Mouse (Mus musculus) C2C12 (cell line): ENCODE results near the gene Rab31.

Experiments
- CTCF ChIP-seq: IDR thresholded peaks from one replicate; pipeline ENCODE4 v1.5.1; 2011; ENCODE audit not compliant: control insufficient read depth, insufficient read depth, insufficient read length
- MYOG ChIP-seq: IDR thresholded peaks from one replicate; pipeline ENCODE4 v1.6.1; 2011; ENCODE audit not compliant: control insufficient read depth, insufficient read length; ENCODE audit errors: extremely low read depth
- USF1 ChIP-seq: IDR thresholded peaks from one replicate; pipeline ENCODE4 v1.6.1; 2011; ENCODE audit warnings: low read depth, mild to moderate bottlenecking, control low read depth, moderate library complexity

DNA sequence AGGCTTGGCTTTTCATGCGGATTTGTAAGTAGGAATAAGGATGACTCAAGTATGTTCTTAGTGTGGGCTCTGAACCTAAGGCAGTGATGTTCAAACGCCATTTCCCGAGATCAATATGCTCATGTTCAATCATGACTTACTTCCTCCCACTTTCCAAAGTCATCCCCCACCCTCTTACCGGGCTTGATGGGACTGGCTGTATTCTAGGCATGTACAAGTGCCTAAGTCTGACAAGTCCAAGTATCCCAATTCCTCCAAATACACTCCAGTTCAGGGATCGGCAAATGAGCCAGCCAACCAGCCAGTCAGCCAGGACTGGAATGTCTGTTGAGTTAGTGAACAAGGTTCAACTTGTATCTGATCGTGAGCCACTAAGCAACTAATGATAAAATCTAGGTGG lies 146.3 kb downstream of the Rab31 start:
- TF ChIP-seq MYOG (no peak), CTCF (no peak), USF1 (no peak)
